Mouse (Mus musculus) megakaryocyte, embryonic 14.5 days (primary cell): ENCODE results near the gene Mapk1.

Experiments used
- FLI1 ChIP-seq: IDR thresholded peaks from 2 replicates; pipeline ENCODE4 v1.6.1; 2012; ENCODE audit warnings: low read length, inconsistent platforms, mixed read lengths
- GATA1 ChIP-seq: IDR thresholded peaks from 3 replicates; pipeline ENCODE4 v1.6.1; 2012; ENCODE audit warnings: mixed read lengths, low read length, inconsistent platforms, borderline replicate concordance

DNA sequence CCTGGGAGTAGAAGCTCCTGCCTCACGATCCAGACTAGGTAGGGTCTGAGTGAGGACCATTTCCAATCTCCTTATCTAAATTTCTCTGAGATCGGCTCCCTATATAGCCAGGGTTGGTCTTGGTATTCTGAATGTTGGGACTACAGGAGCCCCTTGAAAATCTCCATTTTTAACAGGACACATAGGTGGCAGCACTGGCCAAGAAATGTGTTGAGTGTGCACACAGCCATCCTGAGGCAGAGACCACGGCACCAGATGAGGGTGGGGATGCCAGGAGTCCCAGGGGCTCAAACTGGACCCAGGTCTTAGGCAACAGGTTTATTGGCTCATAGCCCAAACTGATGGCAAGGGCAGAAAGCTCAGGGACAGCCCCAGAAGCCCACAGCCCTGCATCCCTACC is 105.2 kb downstream of the Mapk1 start:
- TF ChIP-seq GATA1 = no peak
- TF ChIP-seq FLI1 = no peak
